Mouse (Mus musculus) spleen, adult 2 months (tissue): ENCODE data around the gene Klf7.

ENCODE experiments used
- CTCF ChIP-seq: fragments of 200-500 bp; IDR thresholded peaks from 2 replicates; pipeline ENCODE4 v1.5.1; 2011; ENCODE audit warnings: mild to moderate bottlenecking, inconsistent platforms; ENCODE audit not compliant: insufficient read depth, insufficient read length, insufficient replicate concordance; ENCODE audit errors: extremely low read depth
- POLR2A ChIP-seq: fragments of 200-500 bp; IDR thresholded peaks from 2 replicates; pipeline ENCODE4 v1.6.1; 2011; ENCODE audit warnings: low read depth, low read length, inconsistent platforms

DNA sequence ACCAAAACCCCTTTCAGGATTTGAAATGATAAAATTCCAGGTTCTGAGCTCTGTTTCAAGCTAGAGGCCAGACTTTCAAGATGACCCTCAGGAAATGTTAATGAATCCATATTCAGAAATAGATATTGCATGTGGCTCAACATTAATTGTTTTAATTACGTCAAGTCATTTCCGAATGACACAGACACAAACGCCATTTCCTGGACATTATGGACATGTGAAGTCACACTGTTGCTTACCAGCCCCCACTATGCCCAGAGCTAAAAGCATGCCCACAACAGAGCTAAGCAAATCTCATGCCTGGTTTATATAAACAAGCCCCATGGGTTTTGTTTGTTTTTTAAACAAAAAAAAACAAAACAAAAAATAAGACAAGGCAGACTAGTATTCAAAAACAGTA is 7.5 kb downstream of the Klf7 start:
- TF ChIP-seq CTCF: no peak
- no peak for TF ChIP-seq POLR2A
